Mouse (Mus musculus) limb, embryonic 11.5 days (tissue): ENCODE results near the gene Gpd1. TPM values are rescaled to one million over a fixed set of nuclear protein-coding genes. Genes with fewer than 3 reads are reported as not detected.
A peak's percentile ranks its signal among the peaks of the same experiment; 100 is the strongest.

Experiments
- ATAC-seq: fragments of 200-750 bp; cut with Nextera tagmentation; 2 replicates; pipeline ENCODE4 v1.8.0; 2017; ENCODE audit warnings: low read depth; ENCODE audit not compliant: insufficient number of reproducible peaks, low FRiP score, low TSS enrichment
- DNase-seq: peaks from one replicate; pipeline ENCODE4 v3.0.0-alpha.2; 2015; ENCODE audit warnings: low spot score
- H3K27ac ChIP-seq: fragments of 300-500 bp; sonication (generic); replicated peaks from 2 replicates; pipeline ENCODE4 v1.5.1; 2014; ENCODE audit warnings: low read depth, mild to moderate bottlenecking, low read length
- H3K27me3 ChIP-seq: fragments of 300-500 bp; sonication (generic); 2 replicates; pipeline ENCODE4 v1.6.1; 2014; ENCODE audit warnings: mild to moderate bottlenecking, low read length, mixed read lengths; ENCODE audit not compliant: control insufficient read depth, insufficient read depth
- H3K36me3 ChIP-seq: fragments of 300-500 bp; sonication (generic); 2 replicates; pipeline ENCODE4 v1.6.1; 2014; ENCODE audit warnings: mild to moderate bottlenecking, low read length, moderate library complexity, mixed read lengths; ENCODE audit not compliant: control insufficient read depth, insufficient read depth
- H3K4me1 ChIP-seq: fragments of 300-500 bp; sonication (generic); 2 replicates; pipeline ENCODE4 v1.6.1; 2014; ENCODE audit warnings: low read length, mixed read lengths; ENCODE audit not compliant: control insufficient read depth, insufficient read depth
- H3K4me2 ChIP-seq: fragments of 300-500 bp; sonication (generic); 2 replicates; pipeline ENCODE4 v1.6.1; 2014; ENCODE audit warnings: low read depth, mild to moderate bottlenecking, moderate library complexity; ENCODE audit not compliant: severe bottlenecking
- H3K4me3 ChIP-seq: fragments of 300-500 bp; sonication (generic); 2 replicates; pipeline ENCODE4 v1.5.1; 2014; ENCODE audit warnings: low read depth, low read length
- H3K9ac ChIP-seq: fragments of 300-500 bp; sonication (generic); 2 replicates; pipeline ENCODE4 v1.6.1; 2014; ENCODE audit warnings: mild to moderate bottlenecking, low read length
- H3K9me3 ChIP-seq: fragments of 300-500 bp; sonication (generic); 2 replicates; pipeline ENCODE4 v1.6.1; 2016; ENCODE audit warnings: low read length; ENCODE audit not compliant: control insufficient read depth
- WGBS: fragments of 180-500 bp; shearing (Covaris S2); extraction: QIAGEN DNeasy Blood & Tissue Kit; methylation state at CpG from one replicate; pipeline ENCODE4 v1.1.7; 2014; 5-methylcytosine and 5-hydroxymethylcytosine counted together
- polyA plus RNA-seq: library from polyadenylated mRNA; unstranded; fragments of >200 nt; fragmentation: Nextera tagmentation; extraction: Ambion mirVana; gene quantifications from 2 replicates; pipeline ENCODE4 v1.2.1, GENCODE M21; 2014

Gpd1 gene
- polyA plus RNA-seq = 0.07 and 0.27 TPM in 2 replicates

- whole genome bisulfite sequencing = 77% methylated on average over 26 of the region's 26 CpGs
- H3K27ac ChIP-seq = no peak within 1 kb of the TSS
Measured at GRCm38 (mm10) chr15:99717386-99718334, at the start of gene Gpd1. Gpd1 (plus strand) TSS chr15:99717515.

GRCm38 (mm10) chr15:99667544-99667943 is 49.8 kb upstream of the Gpd1 start:
- Histone ChIP-seq H3K4me1 (peaks cover 11% of the 10 kb centered on the region), H3K9ac (no peak overlapping the region), H3K9me3 (no peaks in the 10 kb centered on the region), H3K4me3 (no peak overlapping the region), H3K27me3 (peaks cover 54% of the 10 kb centered on the region), H3K4me2 (no peak overlapping the region), H3K27ac (no peak overlapping the region), H3K36me3 (no peaks in the 10 kb centered on the region)
- 100% methylated on average over 2 of the region's 2 CpGs for WGBS
- DNase-seq (no peak), ATAC-seq (no peak)

More at GRCm38 (mm10) chr15:99717386-99718334, at the start of gene Gpd1:
- no peak within 1 kb of the TSS for H3K4me2 ChIP-seq
- no peak within 1 kb of the TSS for H3K4me3 ChIP-seq
- no peak for DNase-seq
- ATAC-seq = no peak
- no peaks in the 10 kb centered on the region for H3K27me3 ChIP-seq
- no peaks in the 10 kb centered on the region for H3K4me1 ChIP-seq
- H3K36me3 ChIP-seq = peaks cover 5% of the 10 kb centered on the region; the same call in 1 of the 2 replicates
- H3K9me3 ChIP-seq = no peaks in the 10 kb centered on the region
- H3K9ac ChIP-seq = no peak within 1 kb of the TSS

- Histone ChIP-seq H3K4me1 (peaks cover 11% of the 10 kb centered on the region), H3K27me3 (peaks cover 54% of the 10 kb centered on the region)
- under 1% methylated on average over 12 of the region's 12 CpGs for WGBS
Measured at GRCm38 (mm10) chr15:99668881-99669280, 48.4 kb upstream of the Gpd1 start.

GRCm38 (mm10) chr15:99669392-99669791 is 47.9 kb upstream of the Gpd1 start:
- WGBS = 11% methylated on average over 1 of the region's 1 CpGs
- ATAC-seq (no peak), DNase-seq (no peak)
- Histone ChIP-seq H3K4me1 (peaks cover 6% of the 10 kb centered on the region), H3K4me2 (no peak overlapping the region), H3K9me3 (no peaks in the 10 kb centered on the region), H3K27me3 (peaks cover 51% of the 10 kb centered on the region), H3K27ac (no peak overlapping the region), H3K36me3 (no peaks in the 10 kb centered on the region), H3K4me3 (no peak overlapping the region), H3K9ac (no peak overlapping the region)

More at GRCm38 (mm10) chr15:99668881-99669280, 48.4 kb upstream of the Gpd1 start:
- H3K9ac ChIP-seq = no peak overlapping the region
- H3K9me3 ChIP-seq = no peaks in the 10 kb centered on the region
- no peaks in the 10 kb centered on the region for H3K36me3 ChIP-seq
- no peak for ATAC-seq
- H3K4me2 ChIP-seq = no peak overlapping the region
- H3K4me3 ChIP-seq = no peak overlapping the region
- DNase-seq = peak; percentile 83
- no peak overlapping the region for H3K27ac ChIP-seq

- Histone ChIP-seq H3K9me3 (no peaks in the 10 kb centered on the region), H3K4me3 (peak within 1 kb of the TSS; percentile 51), H3K4me2 (peak within 1 kb of the TSS; percentile 99), H3K27ac (no peak within 1 kb of the TSS), H3K27me3 (peaks cover 46% of the 10 kb centered on the region), H3K36me3 (no peaks in the 10 kb centered on the region), H3K9ac (peak within 1 kb of the TSS; percentile 60), H3K4me1 (no peaks in the 10 kb centered on the region)
- no peak for ATAC-seq
- DNase-seq = peak; percentile 66
- WGBS = under 1% methylated on average over 52 of the region's 74 CpGs
Measured at GRCm38 (mm10) chr15:99670154-99670821, 47.0 kb upstream of the Gpd1 start, which contains the start of gene Asic1. Asic1 (plus strand) TSS chr15:99670368.

GRCm38 (mm10) chr15:99670964-99671670 is 46.2 kb upstream of the Gpd1 start:
- H3K4me2 ChIP-seq = peak overlapping the region; percentile 99
- no peak for DNase-seq
- no peaks in the 10 kb centered on the region for H3K9me3 ChIP-seq
- 22% methylated on average over 7 of the region's 17 CpGs for WGBS
- no peak overlapping the region for H3K27ac ChIP-seq
- no peaks in the 10 kb centered on the region for H3K36me3 ChIP-seq
- ATAC-seq = no peak
- no peaks in the 10 kb centered on the region for H3K4me1 ChIP-seq
- H3K4me3 ChIP-seq = peak overlapping the region; percentile 51
- peak overlapping the region; percentile 60 for H3K9ac ChIP-seq
- H3K27me3 ChIP-seq = peaks cover 38% of the 10 kb centered on the region

GRCm38 (mm10) chr15:99671783-99672182 is 45.5 kb upstream of the Gpd1 start:
- Histone ChIP-seq H3K27me3 (peaks cover 31% of the 10 kb centered on the region), H3K27ac (no peak overlapping the region), H3K4me3 (no peak overlapping the region), H3K4me1 (no peaks in the 10 kb centered on the region), H3K9me3 (no peaks in the 10 kb centered on the region), H3K4me2 (no peak overlapping the region), H3K9ac (no peak overlapping the region), H3K36me3 (no peaks in the 10 kb centered on the region)
- ATAC-seq (no peak), DNase-seq (no peak)
- WGBS = 73% methylated on average over 14 of the region's 14 CpGs

- ATAC-seq = no peak
- H3K9me3 ChIP-seq = no peaks in the 10 kb centered on the region
- H3K36me3 ChIP-seq = no peaks in the 10 kb centered on the region
- H3K27ac ChIP-seq = no peak overlapping the region
- no peak overlapping the region for H3K4me2 ChIP-seq
- no peak overlapping the region for H3K9ac ChIP-seq
- peaks cover 22% of the 10 kb centered on the region for H3K27me3 ChIP-seq
- no peak overlapping the region for H3K4me3 ChIP-seq
- no peaks in the 10 kb centered on the region for H3K4me1 ChIP-seq
- WGBS = 91% methylated on average over 3 of the region's 3 CpGs
- no peak for DNase-seq
Measured at GRCm38 (mm10) chr15:99674866-99675265, 42.4 kb upstream of the Gpd1 start.
